Mouse (Mus musculus) gastrocnemius, postnatal 14 days (tissue): ENCODE data around the gene Trip13. TPM values are rescaled to one million over a fixed set of nuclear protein-coding genes. Genes with fewer than 3 reads are reported as not detected.
A peak's percentile ranks its signal among the peaks of the same experiment; 100 is the strongest.

Experiments
- DNase-seq: peaks from one replicate; pipeline ENCODE4 v3.0.0; 2021; ENCODE audit warnings: mixed read lengths
- intact Hi-C: fragments of 180-260 bp; cut with DNase I; formaldehyde crosslinking; loops from one replicate; pipeline ENCODE4 v1.15.1; 2025; ENCODE audit warnings: low total_unique reads
- microRNA-seq, 2 experiments: library from miRNA; unstranded; fragments of <30 nt; microRNA quantifications; one replicate each; pipeline ENCODE4 v1.2.0; 2021
- total RNA-seq, 2 experiments: library from RNA; stranded (reverse); gene quantifications; 2 replicates each; pipeline ENCODE4 v1.2.3; 2021

The Trip13 gene
- total RNA-seq, 2 experiments from 2014 or later: 0.82 to 0.96 TPM

DNA sequence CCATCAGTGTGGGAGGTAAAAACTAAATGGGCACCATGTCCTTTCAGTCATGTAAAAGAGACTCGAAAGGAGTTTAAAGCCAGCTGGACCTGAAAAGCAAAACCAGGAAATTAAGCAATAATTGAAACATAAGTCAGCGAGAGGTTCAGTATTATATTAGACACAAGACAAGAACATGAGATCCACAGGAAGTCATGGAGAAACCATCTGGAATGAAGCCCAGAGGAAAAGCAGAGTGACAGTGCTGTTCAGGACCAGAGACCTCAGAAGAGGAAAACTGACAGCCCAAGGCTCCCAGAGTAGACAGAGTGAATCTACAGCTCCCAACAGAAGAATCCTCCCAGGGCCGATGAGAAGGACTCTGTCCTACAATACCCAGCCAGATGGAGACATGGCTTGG, 40.0 kb downstream of the Trip13 start:
- intact Hi-C loops: no loop called here
- no peak for DNase-seq

DNA sequence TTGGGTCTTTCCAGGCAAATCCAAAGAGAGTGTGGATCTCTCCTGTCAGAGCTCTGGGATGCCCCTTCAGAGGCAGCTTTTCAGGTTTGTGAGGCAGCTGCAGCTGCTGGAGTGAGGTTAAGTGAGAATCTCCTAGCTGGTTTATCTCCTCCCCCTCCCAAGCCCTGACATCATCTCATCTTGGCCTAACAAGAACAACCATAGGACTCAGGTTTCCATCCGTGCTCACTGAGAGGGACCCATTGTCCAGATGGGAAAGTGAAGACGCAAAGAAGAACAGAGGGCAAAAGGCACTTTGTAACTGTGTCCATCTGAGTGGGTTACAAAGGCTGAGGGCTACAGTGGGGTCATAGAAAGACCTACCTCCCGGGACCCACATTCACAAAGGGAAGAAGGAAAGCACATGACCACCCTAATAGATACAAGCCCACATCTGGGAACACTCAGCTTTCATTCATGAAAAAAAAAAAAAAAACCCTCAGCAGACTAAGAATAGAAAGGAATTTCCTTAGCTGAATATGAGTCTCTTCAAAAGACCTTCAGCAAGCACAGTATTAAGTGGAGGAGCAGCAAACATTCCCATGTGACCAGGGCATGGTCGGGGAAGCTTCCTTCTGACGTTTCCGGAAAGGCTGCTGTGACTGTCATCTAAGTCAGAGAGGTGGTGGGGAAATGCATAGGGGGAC, 44.9 kb downstream of the Trip13 start:
- intact Hi-C loops: no loop called here
- DNase-seq: peak; percentile 16

DNA sequence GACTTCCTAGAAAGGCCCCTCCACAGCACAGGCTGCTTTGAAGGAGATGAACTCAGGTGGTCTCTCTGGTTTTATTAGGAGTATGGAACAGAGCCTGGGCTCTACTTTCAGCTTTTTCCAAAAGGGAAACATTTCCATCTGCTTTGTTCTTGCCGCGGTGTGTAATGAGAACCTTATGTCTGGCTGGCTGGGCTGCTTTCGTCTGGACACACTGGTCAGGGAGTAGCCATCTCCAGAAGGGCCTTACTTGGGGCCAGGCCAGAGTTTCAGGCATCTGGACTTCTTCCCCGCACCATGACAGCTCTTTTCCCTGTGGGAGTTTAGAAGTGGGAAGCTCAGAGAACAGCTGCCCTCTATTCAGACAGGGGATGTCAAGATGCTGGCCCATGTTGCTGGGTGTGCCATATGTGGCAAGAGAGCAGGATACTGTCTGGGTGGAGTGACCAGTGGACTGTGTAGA, 50.1 kb downstream of the Trip13 start:
- DNase-seq: peak; percentile 73
- intact Hi-C loops: no loop called here

DNA sequence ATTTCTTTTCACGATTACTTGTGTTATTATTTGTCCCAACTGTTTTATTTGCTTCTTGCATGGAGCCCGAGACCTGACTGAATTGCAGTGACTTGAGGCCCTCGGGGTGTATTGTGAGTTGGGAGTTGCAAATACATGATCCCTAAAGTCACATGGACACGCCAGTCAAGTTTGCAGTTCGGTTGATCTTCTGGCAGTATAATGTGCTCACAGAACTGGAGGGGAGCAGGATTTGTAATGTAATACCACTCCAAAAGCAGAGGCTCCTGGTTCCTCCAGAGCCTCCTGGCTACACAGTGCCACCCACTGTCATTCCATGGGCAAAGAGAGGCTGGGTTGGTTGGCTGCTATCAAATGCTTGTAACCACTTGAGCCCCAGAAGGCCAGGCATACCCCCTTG, 51.0 kb downstream of the Trip13 start:
- intact Hi-C loops: no loop called here
- no peak for DNase-seq

DNA sequence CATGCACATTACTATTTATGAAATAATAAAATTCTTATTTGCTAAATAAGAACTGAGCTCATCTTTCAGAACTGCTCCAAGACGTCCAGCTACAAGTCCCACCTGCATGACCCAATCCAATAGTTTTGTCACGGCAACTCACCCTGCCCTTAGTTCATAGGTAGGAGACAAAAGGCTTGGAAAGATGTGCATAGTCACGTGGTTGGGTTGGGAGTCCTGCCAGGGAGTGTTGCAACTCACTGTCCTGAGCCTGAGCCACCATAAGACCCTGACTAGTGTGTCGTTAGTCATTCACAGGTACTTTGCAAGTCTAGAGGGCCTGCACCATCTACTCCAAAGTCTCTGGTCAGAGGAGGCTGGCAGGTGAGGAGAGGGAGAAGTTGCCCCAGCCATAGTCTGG, 51.5 kb downstream of the Trip13 start:
- intact Hi-C loops: no loop called here
- no peak for DNase-seq

DNA sequence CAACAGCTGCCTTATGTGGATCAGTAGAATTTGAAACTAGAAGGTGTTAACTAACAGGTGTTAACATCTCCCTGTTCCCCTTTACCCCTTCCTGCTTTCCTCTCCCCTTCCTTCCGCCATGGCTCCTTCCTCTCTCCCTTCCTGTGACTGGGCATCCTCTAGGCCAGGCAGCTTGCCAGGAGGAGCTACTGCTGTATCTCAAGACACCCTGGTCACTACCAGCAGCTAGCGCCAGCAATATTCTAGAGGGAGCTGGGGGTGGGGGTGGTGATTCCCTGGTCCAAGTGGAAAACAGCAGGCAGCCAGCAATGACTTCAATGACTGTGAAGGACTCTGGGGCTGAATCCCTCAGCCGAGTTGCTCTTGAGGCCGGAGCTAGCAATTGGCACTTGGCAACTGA, 51.9 kb downstream of the Trip13 start:
- peak; percentile 23 for DNase-seq
- intact Hi-C loops: no loop called here

DNA sequence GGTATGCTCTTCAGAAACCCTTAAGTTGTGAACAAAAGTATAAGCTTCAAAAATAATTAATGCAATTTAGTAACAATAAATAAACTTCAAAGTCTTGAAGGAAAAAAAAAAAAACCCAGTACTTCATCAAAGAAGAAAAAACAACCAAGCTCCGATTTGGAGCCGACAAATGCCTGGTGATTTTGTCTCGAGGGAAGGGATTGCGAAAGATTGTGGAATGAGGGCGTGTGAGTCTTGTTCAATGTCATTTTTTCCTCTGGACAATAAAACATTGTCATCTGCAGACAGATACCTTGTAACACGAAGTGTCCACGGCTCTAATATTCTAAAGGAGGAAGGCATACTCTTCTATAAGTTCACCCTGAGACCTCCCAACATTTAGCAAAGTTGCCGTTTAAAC, 56.2 kb downstream of the Trip13 start:
- intact Hi-C loops: no loop called here
- DNase-seq: no peak

DNA sequence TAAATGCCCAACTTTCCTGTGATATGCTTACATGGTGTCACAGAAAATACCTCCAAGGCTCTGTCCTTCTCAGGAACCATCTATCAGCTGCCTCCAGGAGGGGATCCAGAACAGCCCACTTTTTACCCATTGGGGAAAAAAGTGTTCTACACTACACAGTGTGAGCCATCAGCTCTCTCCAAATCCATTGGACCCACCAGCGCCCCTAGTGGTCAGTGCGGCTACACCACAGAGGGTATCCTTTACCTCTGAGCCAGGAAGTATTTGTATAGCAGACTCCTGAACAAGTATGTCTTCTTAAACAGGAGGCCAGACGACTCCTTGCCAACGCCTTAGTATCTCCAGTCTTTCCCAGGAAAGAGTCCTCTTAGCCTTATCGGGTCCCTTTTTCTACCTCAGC, 57.8 kb downstream of the Trip13 start:
- peak; percentile 54 for DNase-seq

DNA sequence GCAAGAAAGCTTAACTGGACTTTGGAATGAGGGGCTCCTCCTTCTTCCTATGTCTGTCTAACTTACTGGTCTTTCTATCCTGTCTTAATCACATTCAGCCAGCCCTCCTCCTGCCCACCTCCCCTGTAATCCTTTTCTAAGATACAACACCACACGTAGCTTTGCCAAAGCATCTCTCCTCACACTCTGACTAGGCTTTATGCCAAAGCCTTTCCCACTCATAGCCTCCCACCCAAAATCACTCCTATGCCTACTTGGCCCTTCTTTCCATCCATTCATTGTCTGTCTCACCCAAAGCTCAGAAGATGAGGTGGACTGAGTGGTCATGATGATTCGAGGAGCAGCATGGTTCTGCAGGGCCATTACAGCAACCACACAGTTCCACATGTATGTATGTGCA, 65.4 kb downstream of the Trip13 start:
- DNase-seq: no peak
- intact Hi-C loops: no loop called here

More for the DNA sequence above, 57.8 kb downstream of the Trip13 start:
- intact Hi-C loops: no loop called here

Small RNAs within 50 kb of the gene (microRNA-seq; reads per million reads assigned to microRNA genes)
- gene Gm25197: 0 reads per million in 2 experiments

Other genes starting within 250 kb of the Trip13 start
- gene Slc6a19, start 232.9 kb downstream of the Trip13 start, total RNA-seq: under 1 TPM in 1 of 2 experiments, not detected in 1; 0.12 TPM
- 1 to 10 TPM; 4.5 to 5.2 TPM for gene Slc12a7, start 204.7 kb downstream of the Trip13 start, total RNA-seq
- 1 to 10 TPM; 1.6 to 2.2 TPM for gene Nkd2, start 90.2 kb downstream of the Trip13 start, total RNA-seq
- gene Brd9, start within 50 bp of the Trip13 start, total RNA-seq: 10 to 100 TPM; 11.0 to 11.9 TPM
- not detected for gene Zdhhc11, start 26.1 kb upstream of the Trip13 start, total RNA-seq
- gene Tppp, start 71.6 kb upstream of the Trip13 start, total RNA-seq: 1 to 10 TPM; 5.8 to 5.9 TPM
- gene Cep72, start 124.5 kb upstream of the Trip13 start, total RNA-seq: 1 to 10 TPM; 1.6 to 2.6 TPM
- gene Slc9a3, start 183.7 kb upstream of the Trip13 start, total RNA-seq: 1 to 10 TPM in 1 of 2 experiments, under 1 TPM in 1; 0.55 to 1.3 TPM